Mouse (Mus musculus) hindbrain, postnatal 0 days (tissue): ENCODE results near the gene Olfr1461. TPM values are rescaled to one million over a fixed set of nuclear protein-coding genes. Genes with fewer than 3 reads are reported as not detected.

Experiments used
- ATAC-seq: fragments of 200-750 bp; cut with Nextera tagmentation; 2 replicates; pipeline ENCODE4 v1.8.0; 2017; ENCODE audit warnings: mild to moderate bottlenecking, moderate TSS enrichment, moderate library complexity
- DNase-seq: peaks from one replicate; pipeline ENCODE4 v3.0.0-alpha.2; 2015; ENCODE audit warnings: low spot score
- H3K27ac ChIP-seq: fragments of 300-500 bp; sonication (generic); 2 replicates; pipeline ENCODE4 v1.5.1; 2014; ENCODE audit warnings: mild to moderate bottlenecking
- H3K27me3 ChIP-seq: fragments of 300-500 bp; sonication (generic); 2 replicates; pipeline ENCODE4 v1.6.1; 2014; ENCODE audit warnings: low read length, mixed read lengths; ENCODE audit not compliant: insufficient read depth
- H3K36me3 ChIP-seq: fragments of 300-500 bp; sonication (generic); 2 replicates; pipeline ENCODE4 v1.6.1; 2014; ENCODE audit warnings: low read length, mixed read lengths; ENCODE audit not compliant: insufficient read depth
- H3K4me1 ChIP-seq: fragments of 300-500 bp; sonication (generic); 2 replicates; pipeline ENCODE4 v1.6.1; 2014; ENCODE audit warnings: antibody characterized with exemption, low read length, mixed read lengths; ENCODE audit not compliant: insufficient read depth
- H3K4me2 ChIP-seq: fragments of 300-500 bp; sonication (generic); 2 replicates; pipeline ENCODE4 v1.6.1; 2014; ENCODE audit warnings: low read depth, mild to moderate bottlenecking, low read length, moderate library complexity, mixed read lengths
- H3K4me3 ChIP-seq: fragments of 300-500 bp; sonication (generic); 2 replicates; pipeline ENCODE4 v1.5.1; 2014; ENCODE audit warnings: low read length
- H3K9ac ChIP-seq: fragments of 300-500 bp; sonication (generic); replicated peaks from 2 replicates; pipeline ENCODE4 v1.6.1; 2014; ENCODE audit warnings: mild to moderate bottlenecking, low read length, moderate library complexity, mixed read lengths
- H3K9me3 ChIP-seq: fragments of 300-500 bp; sonication (generic); 2 replicates; pipeline ENCODE4 v1.6.1; 2016; ENCODE audit warnings: low read length, mixed read lengths
- CTCF ChIP-seq: IDR thresholded peaks from 2 replicates; pipeline ENCODE4 v1.5.1; 2016; ENCODE audit warnings: antibody characterized with exemption, control low read depth, low read depth
- WGBS: fragments of 180-500 bp; shearing (Covaris S2); extraction: QIAGEN DNeasy Blood & Tissue Kit; methylation state at CpG from one replicate; pipeline ENCODE4 v1.1.7; 2014; 5-methylcytosine and 5-hydroxymethylcytosine counted together
- polyA plus RNA-seq: library from polyadenylated mRNA; unstranded; fragments of >200 nt; fragmentation: Nextera tagmentation; extraction: Ambion mirVana; gene quantifications from 2 replicates; pipeline ENCODE4 v1.2.1, GENCODE M21; 2015
- total RNA-seq: library from RNA; depleted of rRNA; stranded (reverse); fragments of >200 nt; gene quantifications from 2 replicates; pipeline ENCODE4 v1.2.3, GENCODE M21; 2014; rRNA removed

Olfr1461 gene
- not detected in 2 replicates for total RNA-seq
- not detected in 2 replicates for polyA plus RNA-seq

- no peaks in the 10 kb centered on the region for H3K4me1 ChIP-seq
- H3K4me3 ChIP-seq: no peak within 1 kb of the TSS
- 52% methylated on average over 1 of the region's 1 CpGs for whole genome bisulfite sequencing
- no peaks in the 10 kb centered on the region for H3K36me3 ChIP-seq
- DNase-seq (no peak), ATAC-seq (no peak)
- no peak within 1 kb of the TSS for H3K4me2 ChIP-seq
- H3K27ac ChIP-seq: no peak within 1 kb of the TSS
- no peaks in the 10 kb centered on the region for H3K27me3 ChIP-seq
- no peak for TF ChIP-seq CTCF
- no peak within 1 kb of the TSS for H3K9ac ChIP-seq
- no peaks in the 10 kb centered on the region for H3K9me3 ChIP-seq
Measured at GRCm38 (mm10) chr19:13162700-13163099, at the start of gene Olfr1461. TSS of gene Olfr1461 (plus strand) at chr19:13163000.

GRCm38 (mm10) chr19:13149449-13149848, 13.4 kb upstream of the Olfr1461 start, which contains the start of gene Olfr1459:
TSS of gene Olfr1459 (minus strand) at chr19:13149549.
- Histone ChIP-seq H3K4me2 (no peak within 1 kb of the TSS), H3K27ac (no peak within 1 kb of the TSS), H3K9me3 (peaks cover 8% of the 10 kb centered on the region; the same call in 1 of the 2 replicates), H3K4me3 (no peak within 1 kb of the TSS), H3K36me3 (no peaks in the 10 kb centered on the region), H3K27me3 (no peaks in the 10 kb centered on the region), H3K9ac (no peak within 1 kb of the TSS), H3K4me1 (no peaks in the 10 kb centered on the region)
- DNase-seq: no peak
- no peak for TF ChIP-seq CTCF
- no peak for ATAC-seq
- 74% methylated on average over 1 of the region's 1 CpGs for WGBS

GRCm38 (mm10) chr19:13185434-13185833, 22.6 kb downstream of the Olfr1461 start, which contains the start of gene Olfr1462:
TSS of gene Olfr1462 (plus strand) at chr19:13185734.
- Histone ChIP-seq H3K4me1 (no peaks in the 10 kb centered on the region), H3K27me3 (no peaks in the 10 kb centered on the region), H3K27ac (no peak within 1 kb of the TSS), H3K36me3 (no peaks in the 10 kb centered on the region), H3K9ac (no peak within 1 kb of the TSS), H3K4me3 (no peak within 1 kb of the TSS), H3K4me2 (no peak within 1 kb of the TSS), H3K9me3 (peaks cover 8% of the 10 kb centered on the region; the same call in 1 of the 2 replicates)
- 90% methylated on average over 1 of the region's 1 CpGs for WGBS
- no peak for ATAC-seq
- no peak for DNase-seq
- TF ChIP-seq CTCF: no peak

Other genes with a start within 250 kb of the Olfr1461 start
- gene Olfr1448, start 238.6 kb upstream of the Olfr1461 start, total RNA-seq: not detected in 2 replicates
- not detected in 2 replicates for gene Olfr1448, start 238.6 kb upstream of the Olfr1461 start, polyA plus RNA-seq
- not detected in 2 replicates for gene Olfr1449, start 232.2 kb upstream of the Olfr1461 start, total RNA-seq
- gene Olfr1449, start 232.2 kb upstream of the Olfr1461 start, polyA plus RNA-seq: not detected in 2 replicates
- gene Olfr1450, start 212.7 kb upstream of the Olfr1461 start, total RNA-seq: not detected in 2 replicates
- not detected in 2 replicates for gene Olfr1450, start 212.7 kb upstream of the Olfr1461 start, polyA plus RNA-seq
- not detected in 2 replicates for gene Olfr1451, start 168.0 kb upstream of the Olfr1461 start, total RNA-seq
- not detected in 2 replicates for gene Olfr1451, start 168.0 kb upstream of the Olfr1461 start, polyA plus RNA-seq
- not detected in 2 replicates for gene Olfr1453, start 134.7 kb upstream of the Olfr1461 start, total RNA-seq
- not detected in 2 replicates for gene Olfr1453, start 134.7 kb upstream of the Olfr1461 start, polyA plus RNA-seq
- not detected in 2 replicates for gene Olfr1454, start 102.4 kb upstream of the Olfr1461 start, total RNA-seq
- not detected in 2 replicates for gene Olfr1454, start 102.4 kb upstream of the Olfr1461 start, polyA plus RNA-seq
- not detected in 2 replicates for gene Olfr1457, start 65.1 kb upstream of the Olfr1461 start, total RNA-seq
- not detected in 2 replicates for gene Olfr1457, start 65.1 kb upstream of the Olfr1461 start, polyA plus RNA-seq
- gene Olfr1458, start 56.2 kb upstream of the Olfr1461 start, total RNA-seq: not detected in 2 replicates
- not detected in 2 replicates for gene Olfr1458, start 56.2 kb upstream of the Olfr1461 start, polyA plus RNA-seq
- gene Olfr1459, start 13.5 kb upstream of the Olfr1461 start, total RNA-seq: not detected in 2 replicates
- not detected in 2 replicates for gene Olfr1459, start 13.5 kb upstream of the Olfr1461 start, polyA plus RNA-seq
- not detected in 2 replicates for gene Olfr1462, start 22.7 kb downstream of the Olfr1461 start, total RNA-seq
- not detected in 2 replicates for gene Olfr1462, start 22.7 kb downstream of the Olfr1461 start, polyA plus RNA-seq
- gene Olfr1463, start 68.3 kb downstream of the Olfr1461 start, total RNA-seq: not detected in 2 replicates
- gene Olfr1463, start 68.3 kb downstream of the Olfr1461 start, polyA plus RNA-seq: not detected in 2 replicates
- gene Olfr1465, start 152.5 kb downstream of the Olfr1461 start, total RNA-seq: not detected in 2 replicates
- not detected in 2 replicates for gene Olfr1465, start 152.5 kb downstream of the Olfr1461 start, polyA plus RNA-seq
- gene Olfr1466, start 175.9 kb downstream of the Olfr1461 start, total RNA-seq: not detected in 2 replicates
- not detected in 2 replicates for gene Olfr1466, start 175.9 kb downstream of the Olfr1461 start, polyA plus RNA-seq
- not detected in 2 replicates for gene Olfr1467, start 199.2 kb downstream of the Olfr1461 start, total RNA-seq
- gene Olfr1467, start 199.2 kb downstream of the Olfr1461 start, polyA plus RNA-seq: not detected in 2 replicates
- gene Olfr1469, start 244.8 kb downstream of the Olfr1461 start, total RNA-seq: not detected in 2 replicates
- gene Olfr1469, start 244.8 kb downstream of the Olfr1461 start, polyA plus RNA-seq: not detected in 2 replicates